Mouse (Mus musculus): ENCODE data around the gene Odf3l1. TPM values are rescaled to one million over a fixed set of nuclear protein-coding genes. Genes with fewer than 3 reads are reported as not detected.
A peak's percentile ranks its signal among the peaks of the same experiment; 100 is the strongest.

Odf3l1 gene
- polyA plus RNA-seq, 1 experiment from 2014 or later: not detected

DNA sequence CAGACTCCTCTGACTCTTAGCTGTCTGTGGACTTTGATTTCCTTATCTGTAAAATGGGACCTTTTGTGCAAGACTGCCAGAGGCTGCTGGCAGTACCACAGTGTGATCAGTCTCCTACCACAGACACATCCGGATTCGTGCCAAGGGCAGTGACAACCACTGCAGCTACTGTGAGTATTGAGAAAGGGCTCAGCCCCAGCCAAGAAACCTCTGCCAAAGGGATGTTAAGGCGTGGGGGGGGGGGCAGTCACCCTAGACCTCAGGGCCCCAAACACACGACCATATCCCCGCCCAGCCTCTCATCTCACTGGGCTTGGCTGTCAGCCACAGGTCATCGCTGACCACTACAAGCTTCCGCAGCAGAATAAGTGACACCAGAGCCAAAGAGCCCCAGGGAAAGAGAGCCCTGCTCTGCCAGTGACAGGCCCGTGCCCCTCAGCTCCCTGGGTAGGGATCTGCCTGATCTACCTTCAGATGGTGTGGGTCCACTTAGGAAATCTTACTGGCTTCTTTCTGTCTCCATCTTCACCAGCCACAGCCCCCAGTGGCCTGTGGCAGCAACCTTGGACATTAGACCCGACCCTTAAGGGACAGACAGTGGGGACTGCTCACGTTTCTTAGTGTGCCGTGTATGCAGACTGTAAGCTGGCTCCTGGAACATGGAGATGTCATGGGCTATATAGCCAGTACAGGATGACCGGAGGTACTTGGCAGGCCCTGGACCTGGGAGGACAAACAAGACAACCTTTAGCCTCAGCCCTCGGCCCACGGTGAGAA, 14.2 kb downstream of the Odf3l1 start:
- Histone ChIP-seq H3K4me1 (ENCODE audit: control insufficient read depth, insufficient read depth, low read length) (no peaks in the 10 kb centered on the region), H3K9ac (replicated peaks; ENCODE audit: low read length) (no peak overlapping the region), H3K27me3 (ENCODE audit: control insufficient read depth, insufficient read depth, low read length) (no peaks in the 10 kb centered on the region), H3K36me3 (ENCODE audit: control insufficient read depth, insufficient read depth, low read length) (no peaks in the 10 kb centered on the region), H3K27ac (replicated peaks; ENCODE audit: low read depth, low read length) (no peak overlapping the region), H3K4me3 (replicated peaks; ENCODE audit: low read depth, low read length) (no peak overlapping the region), H3K9me3 (ENCODE audit: control insufficient read depth, low read length) (no peaks in the 10 kb centered on the region), H3K4me2 (ENCODE audit: low read length) (no peak overlapping the region)
- WGBS: 81% methylated on average over 14 of the region's 14 CpGs
- DNase-seq (no peak), ATAC-seq (ENCODE audit: low FRiP score, low TSS enrichment) (no peak)

- ATAC-seq (ENCODE audit: low FRiP score, low TSS enrichment): peak; percentile 53; the same call in 1 of the 2 replicates
- H3K9ac ChIP-seq (replicated peaks; ENCODE audit: low read length): no peak overlapping the region
- 16% methylated on average over 3 of the region's 3 CpGs for WGBS
- no peak overlapping the region for H3K4me2 ChIP-seq (ENCODE audit: low read length)
- H3K27ac ChIP-seq (replicated peaks; ENCODE audit: low read depth, low read length): no peak overlapping the region
- H3K36me3 ChIP-seq (ENCODE audit: control insufficient read depth, insufficient read depth, low read length): no peaks in the 10 kb centered on the region
- H3K27me3 ChIP-seq (ENCODE audit: control insufficient read depth, insufficient read depth, low read length): no peaks in the 10 kb centered on the region
- H3K9me3 ChIP-seq (ENCODE audit: control insufficient read depth, low read length): no peaks in the 10 kb centered on the region
- DNase-seq: peak; percentile 91
- no peak overlapping the region for H3K4me3 ChIP-seq (replicated peaks; ENCODE audit: low read depth, low read length)
- no peaks in the 10 kb centered on the region for H3K4me1 ChIP-seq (ENCODE audit: control insufficient read depth, insufficient read depth, low read length)
Observed at GRCm38 (mm10) chr9:56847523-56847922, 17.0 kb downstream of the Odf3l1 start.

DNA sequence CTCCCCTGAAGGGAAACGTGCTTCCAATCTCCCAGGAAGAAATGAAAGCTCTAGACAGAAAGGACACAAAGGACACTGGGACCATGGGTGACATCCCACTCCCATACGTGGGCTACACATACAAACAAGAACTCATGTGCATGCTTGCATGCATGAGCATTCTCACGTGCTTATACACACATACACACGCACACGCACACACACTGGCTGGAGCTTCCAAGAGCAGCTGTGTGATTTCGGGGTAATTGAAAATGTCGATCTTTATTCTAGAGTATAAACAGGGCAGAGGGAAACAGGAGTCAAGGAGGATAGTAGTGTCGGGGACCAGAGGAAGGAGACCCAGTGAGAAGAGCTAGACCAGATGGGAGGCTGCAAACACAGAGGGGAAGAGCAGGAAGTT, 19.8 kb downstream of the Odf3l1 start:
- DNase-seq (peak; percentile 51), ATAC-seq (ENCODE audit: low FRiP score, low TSS enrichment) (no peak)
- Histone ChIP-seq H3K4me3 (replicated peaks; ENCODE audit: low read depth, low read length) (no peak overlapping the region), H3K4me1 (ENCODE audit: control insufficient read depth, insufficient read depth, low read length) (no peaks in the 10 kb centered on the region), H3K27ac (replicated peaks; ENCODE audit: low read depth, low read length) (no peak overlapping the region), H3K27me3 (ENCODE audit: control insufficient read depth, insufficient read depth, low read length) (no peaks in the 10 kb centered on the region), H3K9ac (replicated peaks; ENCODE audit: low read length) (no peak overlapping the region), H3K36me3 (ENCODE audit: control insufficient read depth, insufficient read depth, low read length) (no peaks in the 10 kb centered on the region), H3K4me2 (ENCODE audit: low read length) (no peak overlapping the region), H3K9me3 (ENCODE audit: control insufficient read depth, low read length) (no peaks in the 10 kb centered on the region)
- WGBS: 67% methylated on average over 8 of the region's 8 CpGs

- no peak overlapping the region for H3K27ac ChIP-seq (replicated peaks; ENCODE audit: low read depth, low read length)
- no peak overlapping the region for H3K9ac ChIP-seq (replicated peaks; ENCODE audit: low read length)
- 43% methylated on average over 7 of the region's 7 CpGs for WGBS
- no peak overlapping the region for H3K4me3 ChIP-seq (replicated peaks; ENCODE audit: low read depth, low read length)
- no peaks in the 10 kb centered on the region for H3K9me3 ChIP-seq (ENCODE audit: control insufficient read depth, low read length)
- H3K4me1 ChIP-seq (ENCODE audit: control insufficient read depth, insufficient read depth, low read length): no peaks in the 10 kb centered on the region
- ATAC-seq (ENCODE audit: low FRiP score, low TSS enrichment) (no peak), DNase-seq (peak; percentile 83)
- no peaks in the 10 kb centered on the region for H3K36me3 ChIP-seq (ENCODE audit: control insufficient read depth, insufficient read depth, low read length)
- no peaks in the 10 kb centered on the region for H3K27me3 ChIP-seq (ENCODE audit: control insufficient read depth, insufficient read depth, low read length)
- H3K4me2 ChIP-seq (ENCODE audit: low read length): no peak overlapping the region
Observed at GRCm38 (mm10) chr9:56843679-56844188, 20.7 kb downstream of the Odf3l1 start.

DNA sequence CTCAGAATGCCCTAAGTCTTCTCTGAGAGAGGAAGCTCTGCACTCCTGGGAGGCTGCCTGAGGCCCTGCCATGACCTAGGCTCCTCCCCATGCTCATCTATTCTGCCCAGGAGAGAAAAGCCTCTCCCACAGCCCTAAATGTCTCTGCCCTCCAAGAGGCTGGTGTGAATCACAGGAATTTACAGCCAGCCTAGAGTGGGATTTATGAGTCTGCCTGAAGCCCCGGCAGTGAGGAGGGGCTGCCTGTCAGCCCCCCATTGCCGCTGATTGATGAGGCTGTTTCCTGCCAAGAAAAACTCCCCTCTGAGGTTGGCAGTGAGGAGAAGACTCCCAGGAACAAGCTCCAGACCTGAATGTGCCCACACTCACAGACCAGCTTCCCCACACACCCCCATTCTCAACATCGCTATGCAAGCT, 22.2 kb downstream of the Odf3l1 start:
- 69% methylated on average over 3 of the region's 3 CpGs for WGBS
- H3K4me1 ChIP-seq (ENCODE audit: control insufficient read depth, insufficient read depth, low read length): no peaks in the 10 kb centered on the region
- no peak overlapping the region for H3K4me3 ChIP-seq (replicated peaks; ENCODE audit: low read depth, low read length)
- H3K9me3 ChIP-seq (ENCODE audit: control insufficient read depth, low read length): no peaks in the 10 kb centered on the region
- H3K4me2 ChIP-seq (ENCODE audit: low read length): no peak overlapping the region
- ATAC-seq (ENCODE audit: low FRiP score, low TSS enrichment) (no peak), DNase-seq (no peak)
- no peaks in the 10 kb centered on the region; the same call in 1 of the 2 replicates for H3K27me3 ChIP-seq (ENCODE audit: control insufficient read depth, insufficient read depth, low read length)
- H3K27ac ChIP-seq (replicated peaks; ENCODE audit: low read depth, low read length): no peak overlapping the region
- no peak overlapping the region; the same call in 1 of the 2 replicates for H3K9ac ChIP-seq (replicated peaks; ENCODE audit: low read length)
- H3K36me3 ChIP-seq (ENCODE audit: control insufficient read depth, insufficient read depth, low read length): no peaks in the 10 kb centered on the region

- Histone ChIP-seq H3K27me3 (ENCODE audit: control insufficient read depth, insufficient read depth, low read length) (no peaks in the 10 kb centered on the region; the same call in 1 of the 2 replicates), H3K4me1 (ENCODE audit: control insufficient read depth, insufficient read depth, low read length) (no peaks in the 10 kb centered on the region), H3K9me3 (ENCODE audit: control insufficient read depth, low read length) (no peaks in the 10 kb centered on the region), H3K27ac (replicated peaks; ENCODE audit: low read depth, low read length) (no peak overlapping the region), H3K4me3 (replicated peaks; ENCODE audit: low read depth, low read length) (no peak overlapping the region), H3K9ac (replicated peaks; ENCODE audit: low read length) (no peak overlapping the region; the same call in 1 of the 2 replicates), H3K4me2 (ENCODE audit: low read length) (no peak overlapping the region), H3K36me3 (ENCODE audit: control insufficient read depth, insufficient read depth, low read length) (no peaks in the 10 kb centered on the region)
- ATAC-seq (ENCODE audit: low FRiP score, low TSS enrichment) (no peak), DNase-seq (no peak)
Observed at GRCm38 (mm10) chr9:56841864-56842263, 22.6 kb downstream of the Odf3l1 start.

- no peaks in the 10 kb centered on the region for H3K4me1 ChIP-seq (ENCODE audit: control insufficient read depth, insufficient read depth, low read length)
- 51% methylated on average over 5 of the region's 5 CpGs for WGBS
- no peak for ATAC-seq (ENCODE audit: low FRiP score, low TSS enrichment)
- no peak overlapping the region for H3K4me3 ChIP-seq (replicated peaks; ENCODE audit: low read depth, low read length)
- no peak overlapping the region for H3K9ac ChIP-seq (replicated peaks; ENCODE audit: low read length)
- H3K27me3 ChIP-seq (ENCODE audit: control insufficient read depth, insufficient read depth, low read length): no peaks in the 10 kb centered on the region; the same call in 1 of the 2 replicates
- no peaks in the 10 kb centered on the region for H3K9me3 ChIP-seq (ENCODE audit: control insufficient read depth, low read length)
- no peak overlapping the region for H3K4me2 ChIP-seq (ENCODE audit: low read length)
- no peak overlapping the region for H3K27ac ChIP-seq (replicated peaks; ENCODE audit: low read depth, low read length)
- no peaks in the 10 kb centered on the region for H3K36me3 ChIP-seq (ENCODE audit: control insufficient read depth, insufficient read depth, low read length)
- DNase-seq: no peak
Observed at GRCm38 (mm10) chr9:56840721-56841120, 23.8 kb downstream of the Odf3l1 start.

DNA sequence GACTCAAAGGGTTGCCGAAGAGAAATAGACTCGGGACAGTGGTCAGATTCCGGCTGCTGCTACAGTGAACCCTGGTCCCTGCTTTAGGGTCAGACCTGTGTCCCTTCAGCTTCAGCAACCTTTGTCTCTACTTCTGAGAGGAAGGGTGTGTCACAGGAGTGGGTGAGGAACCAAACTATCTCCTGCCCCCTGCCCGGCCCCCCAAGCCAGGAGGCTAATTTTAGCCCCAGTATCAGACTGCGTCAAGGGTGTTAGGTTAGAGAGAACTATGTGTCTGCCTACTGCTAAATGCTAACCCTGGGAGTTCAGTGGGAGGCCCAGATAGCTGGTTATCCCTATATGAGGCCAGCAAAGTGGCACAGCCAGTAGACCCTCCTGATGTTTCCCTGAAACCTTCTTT, 29.3 kb downstream of the Odf3l1 start:
- no peak for ATAC-seq (ENCODE audit: low FRiP score, low TSS enrichment)

GRCm38 (mm10) chr9:56832900-56833299, 31.6 kb downstream of the Odf3l1 start:
- 35% methylated on average over 6 of the region's 6 CpGs for WGBS
- no peak overlapping the region for H3K27ac ChIP-seq (replicated peaks; ENCODE audit: low read depth, low read length)

More for the DNA sequence above, 29.3 kb downstream of the Odf3l1 start:
- 85% methylated on average over 5 of the region's 5 CpGs for WGBS
- DNase-seq: no peak
- Histone ChIP-seq H3K4me1 (ENCODE audit: control insufficient read depth, insufficient read depth, low read length) (peaks cover 22% of the 10 kb centered on the region), H3K9ac (replicated peaks; ENCODE audit: low read length) (no peak overlapping the region), H3K27ac (replicated peaks; ENCODE audit: low read depth, low read length) (no peak overlapping the region), H3K36me3 (ENCODE audit: control insufficient read depth, insufficient read depth, low read length) (no peaks in the 10 kb centered on the region), H3K4me3 (replicated peaks; ENCODE audit: low read depth, low read length) (no peak overlapping the region), H3K9me3 (ENCODE audit: control insufficient read depth, low read length) (no peaks in the 10 kb centered on the region), H3K4me2 (ENCODE audit: low read length) (no peak overlapping the region), H3K27me3 (ENCODE audit: control insufficient read depth, insufficient read depth, low read length) (no peaks in the 10 kb centered on the region; the same call in 1 of the 2 replicates)

More at GRCm38 (mm10) chr9:56832900-56833299, 31.6 kb downstream of the Odf3l1 start:
- Histone ChIP-seq H3K9me3 (ENCODE audit: control insufficient read depth, low read length) (no peaks in the 10 kb centered on the region), H3K27me3 (ENCODE audit: control insufficient read depth, insufficient read depth, low read length) (no peaks in the 10 kb centered on the region), H3K36me3 (ENCODE audit: control insufficient read depth, insufficient read depth, low read length) (no peaks in the 10 kb centered on the region), H3K4me1 (ENCODE audit: control insufficient read depth, insufficient read depth, low read length) (peaks cover 36% of the 10 kb centered on the region), H3K4me3 (replicated peaks; ENCODE audit: low read depth, low read length) (no peak overlapping the region), H3K9ac (replicated peaks; ENCODE audit: low read length) (no peak overlapping the region), H3K4me2 (ENCODE audit: low read length) (no peak overlapping the region)
- ATAC-seq (ENCODE audit: low FRiP score, low TSS enrichment) (no peak), DNase-seq (no peak)
